Mouse (Mus musculus) intestine, embryonic 14.5 days (tissue): Measurements from ENCODE around the gene Olfr704. TPM values are rescaled to one million over a fixed set of nuclear protein-coding genes. Genes with fewer than 3 reads are reported as not detected.

Source experiments
- ATAC-seq: fragments of 200-750 bp; cut with Nextera tagmentation; replicated peaks from 2 replicates; pipeline ENCODE4 v1.8.0; 2017; ENCODE audit warnings: low read depth, moderate number of reproducible peaks, moderate TSS enrichment, moderate library complexity; ENCODE audit not compliant: low FRiP score, low TSS enrichment
- DNase-seq: peaks from one replicate; pipeline ENCODE4 v3.0.0-alpha.2; 2018; ENCODE audit warnings: low spot score
- H3K27ac ChIP-seq: fragments of 300-500 bp; sonication (generic); 2 replicates; pipeline ENCODE4 v1.5.1; 2014; ENCODE audit warnings: low read depth, mild to moderate bottlenecking, control low read depth
- H3K27me3 ChIP-seq: fragments of 300-500 bp; sonication (generic); replicated peaks from 2 replicates; pipeline ENCODE4 v1.6.1; 2014; ENCODE audit warnings: low read length, control low read depth; ENCODE audit not compliant: control insufficient read depth, insufficient read depth
- H3K36me3 ChIP-seq: fragments of 300-500 bp; sonication (generic); 2 replicates; pipeline ENCODE4 v1.6.1; 2014; ENCODE audit warnings: low read length, control low read depth; ENCODE audit not compliant: control insufficient read depth, insufficient read depth
- H3K4me1 ChIP-seq: fragments of 300-500 bp; sonication (generic); replicated peaks from 2 replicates; pipeline ENCODE4 v1.6.1; 2014; ENCODE audit warnings: low read length, control low read depth, mixed read lengths; ENCODE audit not compliant: control insufficient read depth, insufficient read depth
- H3K4me2 ChIP-seq: fragments of 300-500 bp; sonication (generic); 2 replicates; pipeline ENCODE4 v1.6.1; 2014; ENCODE audit warnings: low read length
- H3K4me3 ChIP-seq: fragments of 300-500 bp; sonication (generic); 2 replicates; pipeline ENCODE4 v1.5.1; 2014; ENCODE audit warnings: low read depth, low read length, control low read depth, mixed read lengths
- H3K9ac ChIP-seq: fragments of 300-500 bp; sonication (generic); 2 replicates; pipeline ENCODE4 v1.6.1; 2014; ENCODE audit warnings: mild to moderate bottlenecking, low read length
- H3K9me3 ChIP-seq: fragments of 300-500 bp; sonication (generic); 2 replicates; pipeline ENCODE4 v1.6.1; 2016; ENCODE audit warnings: low read length, control low read depth; ENCODE audit not compliant: control insufficient read depth
- WGBS: fragments of 180-500 bp; shearing (Covaris S2); extraction: QIAGEN DNeasy Blood & Tissue Kit; methylation state at CpG from one replicate; pipeline ENCODE4 v1.1.7; 2014; 5-methylcytosine and 5-hydroxymethylcytosine counted together
- polyA plus RNA-seq: library from polyadenylated mRNA; unstranded; fragments of >200 nt; fragmentation: Nextera tagmentation; extraction: Ambion mirVana; gene quantifications from 2 replicates; pipeline ENCODE4 v1.2.1, GENCODE M21; 2014

The Olfr704 gene
- polyA plus RNA-seq, 1 experiment from 2014 or later = not detected

DNA sequence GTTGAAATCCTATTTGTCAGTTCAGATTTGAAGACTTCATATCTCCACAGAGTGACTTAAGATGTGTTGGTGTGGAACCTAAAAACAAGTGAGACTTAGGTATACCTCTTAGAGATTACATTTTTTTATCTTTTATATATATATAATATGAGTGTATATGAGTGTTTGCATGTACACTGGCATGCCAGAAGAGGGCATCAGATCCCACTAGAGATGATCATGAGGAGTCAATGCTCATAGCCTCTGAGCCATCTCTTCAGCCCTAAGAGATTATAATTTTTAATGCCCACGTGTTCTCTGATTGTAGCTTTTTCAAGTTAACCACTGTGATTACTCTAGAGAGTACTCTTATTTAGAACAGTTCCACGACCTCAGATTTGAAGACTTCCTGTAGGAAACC is 44.7 kb downstream of the Olfr704 start, which contains the start of gene Olfr1532-ps1:
Olfr1532-ps1 (plus strand) TSS at position 326 of the 400 bp plus-strand sequence.
- Histone ChIP-seq H3K36me3 (no peaks in the 10 kb centered on the region), H3K27ac (no peak within 1 kb of the TSS), H3K4me3 (no peak within 1 kb of the TSS), H3K9me3 (no peaks in the 10 kb centered on the region), H3K9ac (no peak within 1 kb of the TSS), H3K4me1 (no peaks in the 10 kb centered on the region), H3K27me3 (no peaks in the 10 kb centered on the region), H3K4me2 (no peak within 1 kb of the TSS)
- WGBS = 64% methylated on average over 2 of the region's 2 CpGs
- ATAC-seq (no peak), DNase-seq (no peak)

Other genes starting within 250 kb of the Olfr704 start
- gene Olfr693, start 182.6 kb upstream of the Olfr704 start, polyA plus RNA-seq = not detected in 2 replicates
- not detected in 2 replicates for gene Olfr694, start 171.4 kb upstream of the Olfr704 start, polyA plus RNA-seq
- gene Olfr695, start 146.8 kb upstream of the Olfr704 start, polyA plus RNA-seq = not detected in 2 replicates
- not detected in 2 replicates for gene Olfr697, start 120.7 kb upstream of the Olfr704 start, polyA plus RNA-seq
- gene Olfr698, start 107.8 kb upstream of the Olfr704 start, polyA plus RNA-seq = not detected in 2 replicates
- not detected in 2 replicates for gene Olfr699, start 70.0 kb upstream of the Olfr704 start, polyA plus RNA-seq
- not detected in 2 replicates for gene Olfr700, start 54.4 kb upstream of the Olfr704 start, polyA plus RNA-seq
- not detected in 2 replicates for gene Olfr701, start 49.1 kb upstream of the Olfr704 start, polyA plus RNA-seq
- not detected in 2 replicates for gene Olfr702, start 29.3 kb upstream of the Olfr704 start, polyA plus RNA-seq
- gene Olfr703, start 19.8 kb upstream of the Olfr704 start, polyA plus RNA-seq = not detected in 2 replicates
- not detected in 2 replicates for gene Olfr705, start 13.7 kb downstream of the Olfr704 start, polyA plus RNA-seq
- not detected in 2 replicates for gene Olfr706, start 25.0 kb downstream of the Olfr704 start, polyA plus RNA-seq
- gene Olfr707, start 38.1 kb downstream of the Olfr704 start, polyA plus RNA-seq = not detected in 2 replicates
- not detected in 2 replicates for gene Olfr1532-ps1, start 44.8 kb downstream of the Olfr704 start, polyA plus RNA-seq
- not detected in 2 replicates for gene Olfr709-ps1, start 69.0 kb downstream of the Olfr704 start, polyA plus RNA-seq
- not detected in 2 replicates for gene Olfr710, start 85.1 kb downstream of the Olfr704 start, polyA plus RNA-seq
- not detected in 2 replicates for gene Olfr6, start 100.8 kb downstream of the Olfr704 start, polyA plus RNA-seq
- gene Olfr711, start 112.3 kb downstream of the Olfr704 start, polyA plus RNA-seq = not detected in 2 replicates
- gene Olfr2, start 142.9 kb downstream of the Olfr704 start, polyA plus RNA-seq = not detected in 2 replicates
- gene Olfr713, start 168.0 kb downstream of the Olfr704 start, polyA plus RNA-seq = not detected in 2 replicates
- not detected in 2 replicates for gene Olfr714, start 207.8 kb downstream of the Olfr704 start, polyA plus RNA-seq
- gene Olfr17, start 230.0 kb downstream of the Olfr704 start, polyA plus RNA-seq = not detected in 2 replicates
- not detected in 2 replicates for gene Olfr715b, start 247.2 kb downstream of the Olfr704 start, polyA plus RNA-seq